Mouse (Mus musculus): Measurements from ENCODE around the gene Vps11. TPM values are rescaled to one million over a fixed set of nuclear protein-coding genes. Genes with fewer than 3 reads are reported as not detected.
"Not testable (repeated sequence)": the region's sequence is repeated elsewhere in the genome, so short reads cannot be mapped to it uniquely, and the experiment has no call there.

Gene Vps11
- total and polyA plus RNA-seq, 3 experiments: 13.9 to 15.5 (median 15.3) TPM

- Histone ChIP-seq H3K27me3 (ENCODE audit: control insufficient read depth, insufficient read depth, low read length) (no peaks in the 10 kb centered on the region), H3K27ac (peak within 1 kb of the TSS; percentile 82), H3K79me2 (replicated peaks; ENCODE audit: control insufficient read depth, insufficient read depth, low read length) (peaks cover 2% of the 10 kb centered on the region; the same call in 1 of the 2 replicates), H3K36me3 (ENCODE audit: control insufficient read depth, insufficient read depth, low read length) (no peaks in the 10 kb centered on the region), H3K9ac (ENCODE audit: low read depth, low read length) (peak within 1 kb of the TSS; percentile 79), H3K4me3 (peak within 1 kb of the TSS; percentile 93), H3K4me1 (ENCODE audit: control insufficient read depth, insufficient read depth, low read length) (peaks cover 3% of the 10 kb centered on the region)
- TF ChIP-seq POLR2A (IDR thresholded peaks at IDR 0.05; ENCODE audit: insufficient read depth, low read depth, low read length) (peak; percentile 92), EP300 (IDR thresholded peaks at IDR 0.05; ENCODE audit: insufficient read depth, low read depth, low read length) (peak; percentile 84), CTCF (IDR thresholded peaks at IDR 0.05) (no peak)
- intact Hi-C loops (cut with DNase I): loop anchor here (2.0 to 5.0 kb wide), 2 partner anchors 21 to 37 kb away; partner anchors contain the start of genes Dpagt1 and Hmbs
- peak; percentile 97 to 99 for DNase-seq
- under 1% methylated on average over 54 of the region's 54 CpGs for WGBS
Observed at GRCm38 (mm10) chr9:44305466-44306079, 55.9 kb downstream of the Vps11 start, which contains the start of gene Hinfp. Hinfp (minus strand) TSS chr9:44305671.

DNA sequence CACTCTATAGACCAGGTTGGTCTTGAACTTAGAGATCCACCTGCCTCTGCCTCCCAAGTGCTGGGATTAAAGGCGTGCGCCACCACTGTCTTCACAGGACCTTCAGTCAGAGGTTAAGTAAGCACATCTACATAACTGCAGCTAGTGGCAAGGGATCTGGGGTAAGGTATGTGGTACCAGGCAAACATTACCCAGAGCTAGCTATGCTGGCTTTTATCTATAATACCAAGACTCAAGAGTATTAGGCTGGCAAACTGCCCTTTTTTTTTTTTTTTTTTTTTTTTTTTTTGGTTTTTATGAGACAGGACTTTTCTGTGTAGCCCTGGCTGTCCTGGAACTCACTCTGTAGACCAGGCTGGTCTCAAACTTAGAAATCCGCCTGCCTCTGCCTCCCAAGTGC, 61.5 kb downstream of the Vps11 start:
- H3K4me3 ChIP-seq; H3K4me1 ChIP-seq (ENCODE audit: control insufficient read depth, insufficient read depth, low read length); DNase-seq; H3K36me3 ChIP-seq (ENCODE audit: control insufficient read depth, insufficient read depth, low read length); intact Hi-C loops (cut with DNase I); H3K9ac ChIP-seq (ENCODE audit: low read depth, low read length); H3K27ac ChIP-seq; H3K27me3 ChIP-seq (ENCODE audit: control insufficient read depth, insufficient read depth, low read length); H3K79me2 ChIP-seq (replicated peaks; ENCODE audit: control insufficient read depth, insufficient read depth, low read length): not testable (repeated sequence)
- 97% methylated on average over 3 of the region's 3 CpGs for WGBS

Small RNA genes lying within 50 kb of the gene (microRNA-seq; reads per million reads assigned to microRNA genes)
- gene Gm44335: 0 reads per million in 2 experiments
- 0 to 0.39 reads per million in 2 experiments for gene Mir7085

Other genes with a start within 250 kb of the Vps11 start
- gene Gm49380, start 248.2 kb downstream of the Vps11 start, total RNA-seq (2021): under 1 TPM; 0.21 to 0.23 TPM
- gene Gm49380, start 248.2 kb downstream of the Vps11 start, polyA plus RNA-seq (2012; rRNA removed): not detected in 2 replicates
- 1 to 10 TPM; 6.5 to 6.7 TPM for gene Rnf26, start 248.2 kb downstream of the Vps11 start, total RNA-seq (2021)
- 7.3 and 10.4 TPM in 2 replicates for gene Rnf26, start 248.2 kb downstream of the Vps11 start, polyA plus RNA-seq (2012; rRNA removed)
- 10 to 100 TPM; 31.6 to 32.5 TPM for gene Mcam, start 227.2 kb downstream of the Vps11 start, total RNA-seq (2021)
- 49.8 and 70.9 TPM in 2 replicates for gene Mcam, start 227.2 kb downstream of the Vps11 start, polyA plus RNA-seq (2012; rRNA removed)
- gene Cbl, start 127.6 kb downstream of the Vps11 start, total RNA-seq (2021): 10 to 100 TPM; 17.8 to 18.7 TPM
- 5.0 and 11.8 TPM in 2 replicates for gene Cbl, start 127.6 kb downstream of the Vps11 start, polyA plus RNA-seq (2012; rRNA removed)
- not detected for gene Ccdc153, start 121.0 kb downstream of the Vps11 start, total RNA-seq (2021)
- 1.6 TPM in 1 of 2 replicates, not detected in the other for gene Ccdc153, start 121.0 kb downstream of the Vps11 start, polyA plus RNA-seq (2012; rRNA removed)
- gene Pdzd3, start 110.2 kb downstream of the Vps11 start, total RNA-seq (2021): 1 to 10 TPM; 3.4 to 4.2 TPM
- 1.7 and 3.3 TPM in 2 replicates for gene Pdzd3, start 110.2 kb downstream of the Vps11 start, polyA plus RNA-seq (2012; rRNA removed)
- gene Nlrx1, start 93.1 kb downstream of the Vps11 start, total RNA-seq (2021): 10 to 100 TPM; 20.3 to 21.7 TPM
- 16.1 and 19.0 TPM in 2 replicates for gene Nlrx1, start 93.1 kb downstream of the Vps11 start, polyA plus RNA-seq (2012; rRNA removed)
- gene Abcg4, start 73.1 kb downstream of the Vps11 start, total RNA-seq (2021): under 1 TPM; 0.42 to 0.75 TPM
- 1.9 and 2.1 TPM in 2 replicates for gene Abcg4, start 73.1 kb downstream of the Vps11 start, polyA plus RNA-seq (2012; rRNA removed)
- 10 to 100 TPM in 1 of 2 experiments, 1 to 10 TPM in 1; 6.9 to 10.2 TPM for gene Hinfp, start 56.0 kb downstream of the Vps11 start, total RNA-seq (2021)
- 12.6 and 16.0 TPM in 2 replicates for gene Hinfp, start 56.0 kb downstream of the Vps11 start, polyA plus RNA-seq (2012; rRNA removed)
- gene C2cd2l, start 41.4 kb downstream of the Vps11 start, total RNA-seq (2021): 10 to 100 TPM; 14.4 to 15.7 TPM
- gene C2cd2l, start 41.4 kb downstream of the Vps11 start, polyA plus RNA-seq (2012; rRNA removed): 20.4 and 29.9 TPM in 2 replicates
- gene Dpagt1, start 35.7 kb downstream of the Vps11 start, total RNA-seq (2021): 10 to 100 TPM; 18.9 to 20.6 TPM
- gene Dpagt1, start 35.7 kb downstream of the Vps11 start, polyA plus RNA-seq (2012; rRNA removed): 34.3 and 51.3 TPM in 2 replicates
- 10 to 100 TPM; 12.8 TPM for gene H2afx, start 27.0 kb downstream of the Vps11 start, total RNA-seq (2021)
- gene H2afx, start 27.0 kb downstream of the Vps11 start, polyA plus RNA-seq (2012; rRNA removed): 12.7 and 14.2 TPM in 2 replicates
- 10 to 100 TPM; 39.8 to 49.3 TPM for gene Hmbs, start 17.4 kb downstream of the Vps11 start, total RNA-seq (2021)
- gene Hmbs, start 17.4 kb downstream of the Vps11 start, polyA plus RNA-seq (2012; rRNA removed): 37.8 and 51.3 TPM in 2 replicates
- 10 to 100 TPM; 73.9 to 79.6 TPM for gene Hyou1, start 17.8 kb upstream of the Vps11 start, total RNA-seq (2021)
- gene Hyou1, start 17.8 kb upstream of the Vps11 start, polyA plus RNA-seq (2012; rRNA removed): 23.1 and 41.1 TPM in 2 replicates
- gene Slc37a4, start 35.2 kb upstream of the Vps11 start, total RNA-seq (2021): 10 to 100 TPM; 20.9 to 24.8 TPM
- gene Slc37a4, start 35.2 kb upstream of the Vps11 start, polyA plus RNA-seq (2012; rRNA removed): 38.9 and 62.9 TPM in 2 replicates
- 100 to 1,000 TPM; 735 to 889 TPM for gene Rps25, start 45.5 kb upstream of the Vps11 start, total RNA-seq (2021)
- 162 and 268 TPM in 2 replicates for gene Rps25, start 45.5 kb upstream of the Vps11 start, polyA plus RNA-seq (2012; rRNA removed)
- gene Trappc4, start 45.9 kb upstream of the Vps11 start, total RNA-seq (2021): 10 to 100 TPM; 34.9 to 36.2 TPM
- 28.2 and 39.9 TPM in 2 replicates for gene Trappc4, start 45.9 kb upstream of the Vps11 start, polyA plus RNA-seq (2012; rRNA removed)
- gene Ccdc84, start 56.9 kb upstream of the Vps11 start, total RNA-seq (2021): 1 to 10 TPM; 5.5 to 5.7 TPM
- 10.5 and 18.1 TPM in 2 replicates for gene Ccdc84, start 56.9 kb upstream of the Vps11 start, polyA plus RNA-seq (2012; rRNA removed)
- not detected for gene Foxr1, start 79.5 kb upstream of the Vps11 start, total RNA-seq (2021)
- gene Foxr1, start 79.5 kb upstream of the Vps11 start, polyA plus RNA-seq (2012; rRNA removed): not detected in 2 replicates
- not detected for gene Upk2, start 93.3 kb upstream of the Vps11 start, total RNA-seq (2021)
- gene Upk2, start 93.3 kb upstream of the Vps11 start, polyA plus RNA-seq (2012; rRNA removed): 0.47 and 0.53 TPM in 2 replicates
- gene Bcl9l, start 121.2 kb upstream of the Vps11 start, total RNA-seq (2021): 10 to 100 TPM; 44.5 to 58.7 TPM
- gene Bcl9l, start 121.2 kb upstream of the Vps11 start, polyA plus RNA-seq (2012; rRNA removed): 15.3 and 21.5 TPM in 2 replicates
- gene Cxcr5, start 200.2 kb upstream of the Vps11 start, total RNA-seq (2021): under 1 TPM; 0.41 to 0.42 TPM
- gene Cxcr5, start 200.2 kb upstream of the Vps11 start, polyA plus RNA-seq (2012; rRNA removed): 0.59 and 1.7 TPM in 2 replicates
- gene Ddx6, start 243.2 kb upstream of the Vps11 start, total RNA-seq (2021): 10 to 100 TPM; 75.6 to 88.4 TPM
- 14.3 and 26.7 TPM in 2 replicates for gene Ddx6, start 243.2 kb upstream of the Vps11 start, polyA plus RNA-seq (2012; rRNA removed)

All from heart, adult 2 months (tissue).